Mouse (Mus musculus) embryonic facial prominence, embryonic 15.5 days (tissue): ENCODE results near the gene Pbld1. TPM values are rescaled to one million over a fixed set of nuclear protein-coding genes. Genes with fewer than 3 reads are reported as not detected.

Source experiments
- ATAC-seq: fragments of 200-750 bp; cut with Nextera tagmentation; 2 replicates; pipeline ENCODE4 v1.8.0; 2017; ENCODE audit warnings: low read depth, moderate TSS enrichment; ENCODE audit not compliant: insufficient number of reproducible peaks, low FRiP score, low TSS enrichment
- H3K27ac ChIP-seq: fragments of 300-500 bp; sonication (generic); replicated peaks from 2 replicates; pipeline ENCODE4 v1.5.1; 2015; ENCODE audit warnings: mild to moderate bottlenecking, inconsistent platforms
- H3K27me3 ChIP-seq: fragments of 300-500 bp; sonication (generic); 2 replicates; pipeline ENCODE4 v1.6.1; 2015; ENCODE audit warnings: inconsistent platforms
- H3K36me3 ChIP-seq: fragments of 300-500 bp; sonication (generic); 2 replicates; pipeline ENCODE4 v1.6.1; 2015; ENCODE audit warnings: mild to moderate bottlenecking, inconsistent platforms
- H3K4me1 ChIP-seq: fragments of 300-500 bp; sonication (generic); 2 replicates; pipeline ENCODE4 v1.6.1; 2015; ENCODE audit warnings: inconsistent platforms
- H3K4me2 ChIP-seq: fragments of 300-500 bp; sonication (generic); replicated peaks from 2 replicates; pipeline ENCODE4 v1.6.1; 2015; ENCODE audit warnings: mild to moderate bottlenecking, inconsistent platforms
- H3K4me3 ChIP-seq: fragments of 300-500 bp; sonication (generic); replicated peaks from 2 replicates; pipeline ENCODE4 v1.5.1; 2015; ENCODE audit warnings: mild to moderate bottlenecking, inconsistent platforms
- H3K9ac ChIP-seq: fragments of 300-500 bp; sonication (generic); 2 replicates; pipeline ENCODE4 v1.6.1; 2015; ENCODE audit warnings: inconsistent platforms
- H3K9me3 ChIP-seq: fragments of 300-500 bp; sonication (generic); replicated peaks from 2 replicates; pipeline ENCODE4 v1.6.1; 2016; ENCODE audit warnings: inconsistent platforms
- WGBS: fragments of 180-500 bp; shearing (Covaris S2); methylation state at CpG from one replicate; pipeline ENCODE4 v1.1.7; 2015; 5-methylcytosine and 5-hydroxymethylcytosine counted together
- polyA plus RNA-seq: library from polyadenylated mRNA; unstranded; fragments of >200 nt; fragmentation: Nextera tagmentation; extraction: Ambion mirVana; gene quantifications from 2 replicates; pipeline ENCODE4 v1.2.1, GENCODE M21; 2015

The Pbld1 gene
- polyA plus RNA-seq, 1 experiment from 2014 or later = 1.3 TPM

GRCm38 (mm10) chr10:63025016-63025415 is 34.9 kb upstream of the Pbld1 start:
- 35% methylated on average over 2 of the region's 2 CpGs for WGBS
- H3K9ac ChIP-seq = no peak overlapping the region; the same call in 1 of the 2 replicates

GRCm38 (mm10) chr10:63025491-63026011 is 34.4 kb upstream of the Pbld1 start:
- Histone ChIP-seq H3K36me3 (no peaks in the 10 kb centered on the region), H3K27me3 (no peaks in the 10 kb centered on the region), H3K27ac (peak overlapping the region; percentile 100; the same call in 1 of the 2 replicates), H3K9me3 (no peaks in the 10 kb centered on the region), H3K4me3 (peak overlapping the region; percentile 74; the same call in 1 of the 2 replicates), H3K4me1 (peaks cover 32% of the 10 kb centered on the region), H3K4me2 (peak overlapping the region; percentile 63; the same call in 1 of the 2 replicates), H3K9ac (no peak overlapping the region)
- ATAC-seq = no peak
- 20% methylated on average over 6 of the region's 6 CpGs for WGBS

More at GRCm38 (mm10) chr10:63025016-63025415, 34.9 kb upstream of the Pbld1 start:
- Histone ChIP-seq H3K9me3 (no peaks in the 10 kb centered on the region), H3K36me3 (no peaks in the 10 kb centered on the region), H3K4me3 (peak overlapping the region; percentile 74), H3K27ac (peak overlapping the region; percentile 100), H3K4me2 (peak overlapping the region; percentile 63), H3K4me1 (peaks cover 34% of the 10 kb centered on the region), H3K27me3 (no peaks in the 10 kb centered on the region)
- no peak for ATAC-seq

DNA sequence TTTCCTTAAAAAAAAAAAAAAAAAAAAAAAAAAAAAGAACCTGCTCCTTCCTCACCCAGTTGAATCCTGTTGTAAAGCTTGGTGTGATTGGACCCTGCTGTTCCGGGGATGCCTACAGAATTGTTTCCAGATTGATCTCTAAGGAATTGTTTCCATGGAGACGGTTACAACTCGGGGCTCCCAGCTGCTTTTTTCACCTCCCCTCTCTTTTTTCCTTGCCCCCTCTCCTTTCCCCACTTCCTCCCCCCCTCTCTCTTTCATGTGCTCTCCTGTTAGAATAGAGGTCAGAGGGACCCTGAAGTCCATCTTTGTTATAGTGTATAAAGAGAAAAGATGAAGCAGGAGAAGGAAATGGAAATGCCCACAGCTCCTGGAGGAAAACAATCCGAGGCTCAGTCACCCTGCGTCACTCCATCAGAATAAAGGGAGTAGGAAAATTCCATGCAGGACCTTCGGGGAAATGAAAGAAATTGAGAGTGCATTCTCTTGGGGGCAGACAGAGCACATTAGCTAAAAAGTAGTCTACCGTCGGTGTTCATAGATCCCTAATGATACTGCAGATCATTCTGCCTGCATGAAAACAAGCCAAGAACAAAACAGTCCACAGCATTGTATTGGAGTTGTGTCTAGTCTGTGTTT is 33.7 kb upstream of the Pbld1 start:
- Histone ChIP-seq H3K4me1 (peaks cover 27% of the 10 kb centered on the region), H3K27me3 (no peaks in the 10 kb centered on the region), H3K27ac (no peak overlapping the region), H3K36me3 (no peaks in the 10 kb centered on the region), H3K4me2 (no peak overlapping the region), H3K9ac (no peak overlapping the region), H3K4me3 (no peak overlapping the region), H3K9me3 (no peaks in the 10 kb centered on the region)
- WGBS = 21% methylated on average over 8 of the region's 8 CpGs
- no peak for ATAC-seq

GRCm38 (mm10) chr10:63026795-63027160 is 33.2 kb upstream of the Pbld1 start:
- 82% methylated on average over 6 of the region's 6 CpGs for WGBS
- no peak overlapping the region for H3K27ac ChIP-seq
- H3K27me3 ChIP-seq = no peaks in the 10 kb centered on the region
- H3K36me3 ChIP-seq = no peaks in the 10 kb centered on the region
- no peak for ATAC-seq
- H3K9me3 ChIP-seq = no peaks in the 10 kb centered on the region
- peaks cover 22% of the 10 kb centered on the region for H3K4me1 ChIP-seq
- no peak overlapping the region for H3K9ac ChIP-seq
- H3K4me2 ChIP-seq = no peak overlapping the region
- no peak overlapping the region for H3K4me3 ChIP-seq

- H3K27me3 ChIP-seq = no peaks in the 10 kb centered on the region
- no peak for ATAC-seq
- 93% methylated on average over 10 of the region's 10 CpGs for WGBS
- no peak overlapping the region for H3K9ac ChIP-seq
- H3K9me3 ChIP-seq = no peaks in the 10 kb centered on the region
- no peaks in the 10 kb centered on the region for H3K36me3 ChIP-seq
- peaks cover 18% of the 10 kb centered on the region for H3K4me1 ChIP-seq
- H3K27ac ChIP-seq = no peak overlapping the region
- H3K4me3 ChIP-seq = no peak overlapping the region
- no peak overlapping the region for H3K4me2 ChIP-seq
Observed at GRCm38 (mm10) chr10:63027376-63028161, 32.4 kb upstream of the Pbld1 start.

DNA sequence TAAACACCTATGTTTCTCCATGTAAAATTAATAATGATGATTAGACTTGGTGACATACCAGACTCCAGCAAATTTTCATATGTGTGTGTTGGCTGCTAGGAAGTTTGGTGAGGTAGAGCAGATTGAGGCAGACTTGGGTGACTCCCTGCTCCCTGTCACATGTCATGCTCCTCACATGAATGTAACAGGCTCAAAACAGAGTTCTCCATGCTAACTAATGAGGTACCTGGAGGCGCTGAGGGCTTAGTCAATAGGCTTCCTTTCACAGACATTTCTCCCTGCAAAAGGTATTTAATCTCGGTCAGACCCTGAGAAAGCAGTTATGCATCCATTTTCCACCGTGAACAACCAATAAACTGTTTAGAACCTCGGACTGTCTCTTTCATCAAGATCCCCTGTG is 31.6 kb upstream of the Pbld1 start:
- Histone ChIP-seq H3K9ac (no peak overlapping the region), H3K27me3 (no peaks in the 10 kb centered on the region), H3K27ac (no peak overlapping the region), H3K36me3 (no peaks in the 10 kb centered on the region), H3K4me1 (peaks cover 18% of the 10 kb centered on the region), H3K4me3 (no peak overlapping the region), H3K4me2 (no peak overlapping the region), H3K9me3 (no peaks in the 10 kb centered on the region)
- 77% methylated on average over 4 of the region's 4 CpGs for WGBS
- no peak for ATAC-seq

- H3K9ac ChIP-seq = no peak overlapping the region
- H3K4me3 ChIP-seq = no peak overlapping the region
- WGBS = 79% methylated on average over 3 of the region's 3 CpGs
- no peaks in the 10 kb centered on the region for H3K4me1 ChIP-seq
- no peaks in the 10 kb centered on the region for H3K9me3 ChIP-seq
- no peaks in the 10 kb centered on the region for H3K27me3 ChIP-seq
- ATAC-seq = no peak
- H3K4me2 ChIP-seq = no peak overlapping the region
- H3K27ac ChIP-seq = no peak overlapping the region
- no peaks in the 10 kb centered on the region for H3K36me3 ChIP-seq
Observed at GRCm38 (mm10) chr10:63032267-63032666, 27.7 kb upstream of the Pbld1 start.

- Histone ChIP-seq H3K27me3 (no peaks in the 10 kb centered on the region), H3K4me2 (no peak overlapping the region), H3K9ac (no peak overlapping the region), H3K4me3 (no peak overlapping the region), H3K4me1 (no peaks in the 10 kb centered on the region), H3K36me3 (no peaks in the 10 kb centered on the region), H3K27ac (no peak overlapping the region), H3K9me3 (no peaks in the 10 kb centered on the region)
- ATAC-seq = no peak
- 50% methylated on average over 3 of the region's 3 CpGs for WGBS
Observed at GRCm38 (mm10) chr10:63032956-63033355, 27.0 kb upstream of the Pbld1 start.

DNA sequence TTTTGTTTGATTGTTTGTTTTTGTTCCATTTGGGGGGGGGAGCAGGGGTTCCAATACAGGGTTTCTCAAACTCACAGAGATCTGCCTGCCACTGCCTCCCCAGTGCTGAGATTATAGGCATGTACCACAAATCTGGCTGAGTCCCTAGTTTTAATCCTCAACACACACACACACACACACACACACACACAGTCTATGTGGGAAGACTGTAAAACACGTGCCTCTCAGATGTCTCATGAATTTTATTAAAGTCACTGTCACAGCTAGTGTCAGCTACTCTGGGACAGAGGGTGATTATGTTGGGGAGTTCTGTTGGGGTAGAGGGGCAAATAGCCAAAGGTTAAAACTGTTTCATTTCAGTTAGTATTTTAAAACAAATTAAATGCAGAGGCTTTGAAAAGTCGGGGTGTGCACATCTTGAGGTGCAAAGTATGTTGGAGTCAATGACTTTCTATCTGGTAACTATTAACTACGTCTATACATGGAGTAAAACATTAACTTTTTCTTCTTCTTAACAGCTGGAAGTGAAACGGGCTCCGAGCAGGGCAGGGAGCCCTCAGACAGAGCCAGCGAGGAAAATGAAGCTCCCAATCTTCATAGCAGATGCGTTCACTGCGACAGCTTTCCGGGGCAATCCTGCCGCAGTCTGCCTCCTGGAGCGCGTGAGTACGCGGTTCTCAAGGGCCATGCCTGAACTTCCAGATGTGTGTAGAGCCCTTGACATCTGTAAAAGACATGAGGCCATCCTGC is 21.2 kb upstream of the Pbld1 start:
- Histone ChIP-seq H3K4me2 (no peak overlapping the region), H3K9ac (no peak overlapping the region), H3K27ac (peak overlapping the region; percentile 11; the same call in 1 of the 2 replicates), H3K9me3 (no peaks in the 10 kb centered on the region), H3K36me3 (no peaks in the 10 kb centered on the region), H3K4me1 (no peaks in the 10 kb centered on the region), H3K4me3 (no peak overlapping the region), H3K27me3 (no peaks in the 10 kb centered on the region)
- WGBS = 53% methylated on average over 14 of the region's 14 CpGs
- ATAC-seq = no peak

DNA sequence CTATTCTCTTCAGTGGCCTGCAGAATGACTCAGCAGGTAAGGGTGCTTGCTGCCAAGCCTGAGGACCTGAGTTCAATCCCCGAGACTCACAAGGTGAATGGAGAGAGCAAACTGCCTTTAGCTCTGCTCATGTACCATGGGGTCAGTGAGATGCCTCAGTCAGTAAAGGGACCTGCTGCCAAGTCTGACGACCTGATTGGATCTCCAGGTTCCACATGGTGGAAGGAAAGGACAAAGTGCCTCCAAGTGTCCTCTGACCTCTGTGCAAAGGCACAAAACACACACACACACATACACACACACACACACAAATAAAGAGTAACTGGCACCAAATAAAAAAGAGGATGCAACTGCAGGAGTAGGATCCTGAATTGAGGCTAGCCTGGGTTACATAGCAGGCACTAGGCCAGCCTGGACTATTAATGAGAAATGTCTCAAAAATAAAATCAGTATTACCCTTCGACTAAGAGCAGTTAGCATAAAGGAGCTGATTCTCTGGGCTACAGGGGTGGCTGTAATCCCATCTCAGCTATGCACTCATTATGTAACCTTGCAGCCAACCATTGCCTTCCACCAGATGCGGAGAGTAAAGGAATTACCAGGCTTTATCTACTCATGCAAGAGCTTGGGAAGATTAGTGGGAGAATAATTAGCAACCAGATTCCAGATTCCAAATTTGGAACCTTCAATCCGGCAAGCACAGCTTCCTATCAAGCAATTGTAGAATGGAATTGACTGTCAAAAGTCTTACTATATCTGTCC is 19.9 kb upstream of the Pbld1 start:
- Histone ChIP-seq H3K27me3 (no peaks in the 10 kb centered on the region), H3K4me3 (no peak overlapping the region), H3K4me1 (no peaks in the 10 kb centered on the region), H3K36me3 (no peaks in the 10 kb centered on the region), H3K9ac (no peak overlapping the region), H3K9me3 (no peaks in the 10 kb centered on the region), H3K27ac (no peak overlapping the region), H3K4me2 (no peak overlapping the region)
- 79% methylated on average over 5 of the region's 5 CpGs for WGBS
- no peak for ATAC-seq
